Mouse (Mus musculus): ENCODE results near the gene Srm.

DNA sequence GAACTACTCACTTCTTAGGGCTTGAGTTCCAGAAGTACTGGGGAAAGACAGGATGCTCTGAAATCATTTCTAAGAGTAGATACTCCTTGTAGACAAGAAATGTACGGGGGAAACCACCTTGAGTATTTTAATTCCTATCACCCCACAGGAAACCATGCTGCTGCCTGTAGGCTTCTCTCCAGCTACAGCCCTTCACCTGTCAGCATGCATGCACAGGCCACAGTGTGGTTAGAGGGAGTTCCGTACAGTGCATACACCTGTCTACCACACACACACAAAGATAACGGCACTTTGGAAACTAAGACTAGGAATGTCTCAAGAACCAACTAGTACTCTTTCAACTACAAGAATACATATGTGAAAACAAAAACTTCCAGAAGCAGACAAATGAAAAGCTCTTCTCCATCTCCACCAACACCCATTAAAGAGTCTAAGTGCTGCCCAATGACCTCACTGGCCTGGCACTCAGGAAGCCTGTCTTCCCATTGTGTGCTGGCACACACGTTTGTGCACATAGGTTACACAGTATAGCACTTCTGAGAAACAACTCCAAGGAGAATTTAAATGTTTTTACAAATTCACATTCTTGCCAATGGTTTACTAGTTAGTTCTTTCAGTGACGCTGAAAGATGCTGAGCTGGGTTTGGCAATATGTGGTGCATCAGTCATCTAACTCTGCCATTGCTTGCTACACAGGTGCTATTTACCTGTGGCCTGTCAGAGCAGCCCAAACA is 19.5 kb downstream of the Srm start:
- TF ChIP-seq CTCF (IDR thresholded peaks at IDR 0.05; ENCODE audit: low read depth) = no peak
- TF ChIP-seq EP300 (IDR thresholded peaks at IDR 0.05; ENCODE audit: low read depth) = no peak
